Mouse (Mus musculus): ENCODE results near the gene Pafah1b2. TPM values are rescaled to one million over a fixed set of nuclear protein-coding genes. Genes with fewer than 3 reads are reported as not detected.

Gene Pafah1b2
- polyA plus RNA-seq, 1 experiment from 2014 or later = 118 TPM

DNA sequence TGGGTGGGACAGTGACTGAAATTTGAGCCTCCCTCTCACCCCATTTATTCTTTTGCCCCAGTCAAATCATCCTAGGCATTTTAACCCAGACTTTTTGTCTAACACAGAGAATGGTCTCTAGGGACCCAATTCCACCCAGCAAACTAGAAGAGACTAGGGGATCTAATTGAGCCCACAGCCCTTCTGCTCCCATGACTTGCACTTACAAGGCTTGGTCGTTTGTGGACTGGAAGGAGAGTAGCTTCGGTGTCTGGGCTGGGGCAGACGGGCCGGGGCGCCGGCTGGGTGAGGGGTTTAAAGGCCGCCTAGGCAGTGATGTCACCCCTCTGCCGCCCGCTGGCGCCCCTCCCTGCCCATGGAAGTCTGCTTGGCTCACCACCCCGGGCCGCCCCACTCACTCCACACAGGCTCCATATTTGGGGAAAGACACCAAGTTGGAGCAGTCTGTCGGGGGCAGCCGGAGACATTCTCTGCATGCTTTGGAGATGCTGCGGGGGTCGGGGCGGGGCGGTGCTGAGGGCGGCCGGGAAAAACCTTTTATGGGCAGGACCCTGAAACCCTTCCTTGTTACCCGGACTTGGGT lies 76.8 kb downstream of the Pafah1b2 start, which contains the start of gene Tagln:
TSS of gene Tagln (minus strand) at position 431 of the 583 bp plus-strand sequence.
- H3K36me3 ChIP-seq = peaks cover 36% of the 10 kb centered on the region
- no peaks in the 10 kb centered on the region for H3K9me3 ChIP-seq (replicated peaks)
- WGBS (ENCODE audit: insufficient replicate concordance) = 19% methylated on average over 21 of the region's 21 CpGs
- peaks cover 20% of the 10 kb centered on the region; the same call in 1 of the 2 replicates for H3K4me1 ChIP-seq
- H3K4me3 ChIP-seq = peak within 1 kb of the TSS; percentile 19; the same call in 1 of the 2 replicates
- H3K27me3 ChIP-seq (replicated peaks) = peaks cover 23% of the 10 kb centered on the region
- H3K27ac ChIP-seq = no peak within 1 kb of the TSS
- H3K4me2 ChIP-seq = peak within 1 kb of the TSS; percentile 46
- H3K9ac ChIP-seq = no peak within 1 kb of the TSS
- no peak for ATAC-seq

DNA sequence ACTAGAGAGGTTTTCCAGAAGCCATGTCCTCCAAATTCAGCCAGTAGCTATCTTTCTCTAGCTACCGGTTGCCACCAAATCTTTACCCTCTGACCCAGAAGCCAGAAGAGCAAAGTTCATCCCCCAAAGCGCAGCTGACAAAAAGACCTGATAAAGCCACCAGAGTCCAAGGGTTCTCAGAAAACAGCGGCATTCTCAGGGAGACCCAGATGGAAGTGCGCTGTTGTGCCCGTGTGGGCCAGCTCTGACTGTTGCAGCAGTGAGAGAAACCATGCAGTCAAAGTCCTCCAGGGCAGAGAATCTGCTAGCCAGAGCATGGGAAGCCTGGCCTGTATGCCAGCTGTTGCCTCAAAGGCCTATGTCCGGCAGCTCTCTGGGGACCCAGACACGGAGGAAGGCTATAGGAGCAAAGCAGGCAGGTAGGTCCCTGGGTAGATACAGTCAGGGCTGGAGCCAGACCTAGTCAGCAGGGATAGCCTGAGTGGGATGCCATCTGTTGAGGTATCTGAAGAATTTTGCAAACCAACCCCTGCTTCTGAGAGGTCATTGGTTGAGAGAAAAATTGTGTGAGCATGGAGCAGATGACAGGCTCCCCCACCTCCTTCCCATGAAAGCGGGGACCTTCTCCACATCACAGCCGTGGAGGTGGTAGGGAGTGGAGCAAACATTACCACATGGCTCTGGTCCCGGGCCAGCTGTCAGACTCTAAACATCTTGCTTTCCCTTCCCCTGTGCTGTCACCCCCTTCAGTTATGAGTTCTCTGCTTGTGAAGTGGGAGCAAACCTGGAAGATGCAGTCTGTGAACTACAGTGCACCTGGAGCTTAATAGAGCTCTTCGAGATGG lies 79.7 kb downstream of the Pafah1b2 start:
- Histone ChIP-seq H3K4me2 (peak overlapping the region; percentile 3; the same call in 1 of the 2 replicates), H3K9me3 (replicated peaks) (no peaks in the 10 kb centered on the region), H3K36me3 (peaks cover 40% of the 10 kb centered on the region), H3K4me1 (peaks cover 18% of the 10 kb centered on the region; the same call in 1 of the 2 replicates), H3K4me3 (no peak overlapping the region), H3K27me3 (replicated peaks) (peaks cover 23% of the 10 kb centered on the region), H3K27ac (peak overlapping the region; percentile 56), H3K9ac (no peak overlapping the region)
- ATAC-seq = no peak
- 62% methylated on average over 11 of the region's 11 CpGs for WGBS (ENCODE audit: insufficient replicate concordance)

- ATAC-seq = no peak
- no peak overlapping the region for H3K4me2 ChIP-seq
Observed at GRCm38 (mm10) chr9:45931958-45932357, 80.5 kb downstream of the Pafah1b2 start.

DNA sequence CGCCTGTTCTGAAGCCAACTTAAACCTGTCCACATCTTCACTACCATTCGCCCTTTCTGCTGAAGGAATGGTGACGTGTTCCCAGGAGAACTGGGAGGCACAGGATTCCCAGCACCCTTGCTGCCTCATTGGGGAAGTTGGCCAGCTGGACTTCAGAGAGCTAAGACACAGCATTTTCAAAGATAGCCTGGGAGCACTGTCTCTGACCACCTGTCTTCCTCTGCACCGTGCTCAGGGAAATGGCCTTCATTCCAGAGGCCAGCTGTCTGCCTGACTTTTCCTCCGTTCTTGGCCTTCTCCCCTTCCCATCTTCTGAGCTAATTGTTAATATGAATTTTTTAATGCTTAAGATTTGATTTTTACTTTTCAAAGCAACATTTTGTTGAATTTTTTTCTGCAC lies 83.2 kb downstream of the Pafah1b2 start:
- H3K27ac ChIP-seq = no peak overlapping the region
- no peak overlapping the region for H3K4me3 ChIP-seq
- WGBS (ENCODE audit: insufficient replicate concordance) = 77% methylated on average over 5 of the region's 5 CpGs
- ATAC-seq = no peak
- no peak overlapping the region for H3K4me2 ChIP-seq
- no peak overlapping the region for H3K9ac ChIP-seq
- no peaks in the 10 kb centered on the region for H3K27me3 ChIP-seq (replicated peaks)
- peaks cover 7% of the 10 kb centered on the region; the same call in 1 of the 2 replicates for H3K4me1 ChIP-seq
- H3K36me3 ChIP-seq = peaks cover 65% of the 10 kb centered on the region
- H3K9me3 ChIP-seq (replicated peaks) = no peaks in the 10 kb centered on the region

More at GRCm38 (mm10) chr9:45931958-45932357, 80.5 kb downstream of the Pafah1b2 start:
- Histone ChIP-seq H3K9ac (no peak overlapping the region), H3K9me3 (replicated peaks) (no peaks in the 10 kb centered on the region), H3K27me3 (replicated peaks) (peaks cover 23% of the 10 kb centered on the region), H3K36me3 (peaks cover 48% of the 10 kb centered on the region), H3K27ac (peak overlapping the region; percentile 56), H3K4me3 (no peak overlapping the region), H3K4me1 (peaks cover 14% of the 10 kb centered on the region; the same call in 1 of the 2 replicates)
- WGBS (ENCODE audit: insufficient replicate concordance) = 47% methylated on average over 1 of the region's 1 CpGs

DNA sequence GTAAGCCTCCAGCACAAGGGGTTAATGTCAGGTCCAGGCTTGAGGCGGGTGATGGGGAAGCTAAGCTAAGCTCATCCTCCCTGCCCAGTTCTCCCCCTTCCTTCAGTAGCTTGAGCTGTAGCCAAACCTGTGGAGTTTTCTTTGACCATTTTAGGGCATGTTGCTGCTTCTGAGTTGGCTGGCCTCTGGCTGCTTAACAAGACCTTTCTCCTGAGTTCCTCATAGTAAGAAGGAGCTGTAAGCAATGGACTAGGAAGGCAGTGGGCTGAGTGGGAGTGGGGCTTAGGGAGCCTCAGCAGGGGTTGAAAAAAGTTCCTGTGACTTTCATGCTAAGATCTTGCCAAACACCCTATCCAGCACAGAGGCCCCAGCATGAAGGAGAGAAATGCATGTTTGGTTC lies 92.6 kb downstream of the Pafah1b2 start:
- Histone ChIP-seq H3K4me2 (no peak overlapping the region), H3K27ac (no peak overlapping the region), H3K9ac (no peak overlapping the region), H3K4me1 (no peaks in the 10 kb centered on the region), H3K36me3 (peaks cover 75% of the 10 kb centered on the region), H3K27me3 (replicated peaks) (no peaks in the 10 kb centered on the region), H3K4me3 (no peak overlapping the region), H3K9me3 (replicated peaks) (no peaks in the 10 kb centered on the region)
- 62% methylated on average over 1 of the region's 1 CpGs for WGBS (ENCODE audit: insufficient replicate concordance)
- ATAC-seq = no peak

DNA sequence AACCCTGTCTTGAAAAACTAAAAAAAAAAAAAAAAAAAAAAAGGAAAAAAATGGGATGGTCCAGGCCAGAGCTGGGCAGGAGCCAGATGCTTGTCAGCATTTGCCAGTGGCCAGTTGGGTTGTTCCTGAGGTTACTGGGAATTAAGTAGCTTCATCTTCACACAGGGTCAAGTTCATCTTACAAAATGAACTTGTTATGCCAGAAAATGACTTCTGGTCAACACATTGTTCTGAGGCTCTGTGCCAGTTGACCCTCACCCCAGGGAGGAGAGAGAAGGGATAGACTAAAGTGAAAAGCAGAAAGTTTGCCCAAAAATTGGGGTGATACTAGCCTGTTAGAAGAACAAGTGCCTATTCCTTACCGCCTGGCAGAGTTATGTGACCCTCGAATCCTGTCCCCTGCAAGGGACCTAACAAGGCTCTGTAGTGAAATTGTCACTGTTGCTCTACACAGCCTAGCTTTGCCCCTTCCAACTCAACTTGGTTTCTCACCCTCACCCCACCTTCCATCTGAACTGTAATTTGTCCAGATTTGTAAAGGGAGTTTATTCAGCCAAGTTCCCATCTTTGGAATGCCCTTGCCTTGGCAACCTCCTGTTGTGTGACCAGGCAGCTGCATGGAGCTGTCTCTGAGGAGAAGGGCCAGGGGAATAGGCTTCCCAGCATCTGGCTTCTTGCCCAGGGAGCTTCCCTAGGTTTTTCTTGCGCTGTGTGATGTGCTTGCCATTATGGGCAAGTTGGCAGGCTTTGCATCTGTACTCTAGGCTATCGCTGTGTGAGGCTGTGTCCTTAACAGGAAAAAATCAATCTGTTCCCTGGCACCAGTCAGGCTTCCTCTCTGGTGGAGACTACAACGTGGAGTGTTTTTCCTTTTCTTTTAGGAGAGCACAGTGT lies 95.2 kb downstream of the Pafah1b2 start:
- WGBS (ENCODE audit: insufficient replicate concordance) = 80% methylated on average over 5 of the region's 5 CpGs
- no peaks in the 10 kb centered on the region for H3K4me1 ChIP-seq
- no peak for ATAC-seq
- H3K4me3 ChIP-seq = no peak overlapping the region
- peaks cover 87% of the 10 kb centered on the region for H3K36me3 ChIP-seq
- no peaks in the 10 kb centered on the region for H3K27me3 ChIP-seq (replicated peaks)
- H3K27ac ChIP-seq = no peak overlapping the region
- no peak overlapping the region for H3K4me2 ChIP-seq
- H3K9ac ChIP-seq = no peak overlapping the region
- H3K9me3 ChIP-seq (replicated peaks) = no peaks in the 10 kb centered on the region

- Histone ChIP-seq H3K4me3 (no peak overlapping the region), H3K4me2 (no peak overlapping the region), H3K27me3 (replicated peaks) (no peaks in the 10 kb centered on the region), H3K9ac (no peak overlapping the region), H3K4me1 (no peaks in the 10 kb centered on the region), H3K9me3 (replicated peaks) (no peaks in the 10 kb centered on the region), H3K36me3 (peaks cover 93% of the 10 kb centered on the region), H3K27ac (no peak overlapping the region)
- ATAC-seq = no peak
- 74% methylated on average over 2 of the region's 2 CpGs for WGBS (ENCODE audit: insufficient replicate concordance)
Observed at GRCm38 (mm10) chr9:45915659-45916058, 96.8 kb downstream of the Pafah1b2 start.

Small RNA genes lying within 50 kb of the gene (microRNA-seq; reads per million reads assigned to microRNA genes)
- gene Mir7087 = not detected

Other genes with a start within 250 kb of the Pafah1b2 start
- gene Cep164, start 184.0 kb downstream of the Pafah1b2 start, polyA plus RNA-seq (2016; fragmentation: Nextera tagmentation; extraction: Ambion mirVana) = 6.2 and 8.2 TPM in 2 replicates
- 9.0 and 9.4 TPM in 2 replicates for gene Bace1, start 174.1 kb downstream of the Pafah1b2 start, polyA plus RNA-seq (2016; fragmentation: Nextera tagmentation; extraction: Ambion mirVana)
- 9.8 and 10.6 TPM in 2 replicates for gene Pcsk7, start 106.2 kb downstream of the Pafah1b2 start, polyA plus RNA-seq (2016; fragmentation: Nextera tagmentation; extraction: Ambion mirVana)
- 17.5 and 24.0 TPM in 2 replicates for gene Rnf214, start 105.8 kb downstream of the Pafah1b2 start, polyA plus RNA-seq (2016; fragmentation: Nextera tagmentation; extraction: Ambion mirVana)
- gene Tagln, start 76.6 kb downstream of the Pafah1b2 start, polyA plus RNA-seq (2016; fragmentation: Nextera tagmentation; extraction: Ambion mirVana) = 9.2 and 11.0 TPM in 2 replicates
- 31.5 and 33.3 TPM in 2 replicates for gene Sidt2, start 57.4 kb downstream of the Pafah1b2 start, polyA plus RNA-seq (2016; fragmentation: Nextera tagmentation; extraction: Ambion mirVana)
- 6.8 and 7.1 TPM in 2 replicates for gene Sik3, start 130 bp upstream of the Pafah1b2 start, polyA plus RNA-seq (2016; fragmentation: Nextera tagmentation; extraction: Ambion mirVana)
- gene Apoa1, start 215.9 kb upstream of the Pafah1b2 start, polyA plus RNA-seq (2016; fragmentation: Nextera tagmentation; extraction: Ambion mirVana) = 1,440 and 1,454 TPM in 2 replicates
- 2.1 and 2.4 TPM in 2 replicates for gene Apoc3, start 222.9 kb upstream of the Pafah1b2 start, polyA plus RNA-seq (2016; fragmentation: Nextera tagmentation; extraction: Ambion mirVana)
- gene Apoa4, start 228.0 kb upstream of the Pafah1b2 start, polyA plus RNA-seq (2016; fragmentation: Nextera tagmentation; extraction: Ambion mirVana) = not detected in 2 replicates

Measured in liver, embryonic 12.5 days (tissue).